Mouse (Mus musculus): ENCODE results near the gene Nsun7.
"Not testable (repeated sequence)": the region's sequence is repeated elsewhere in the genome, so short reads cannot be mapped to it uniquely, and the experiment has no call there.

The Nsun7 gene

DNA sequence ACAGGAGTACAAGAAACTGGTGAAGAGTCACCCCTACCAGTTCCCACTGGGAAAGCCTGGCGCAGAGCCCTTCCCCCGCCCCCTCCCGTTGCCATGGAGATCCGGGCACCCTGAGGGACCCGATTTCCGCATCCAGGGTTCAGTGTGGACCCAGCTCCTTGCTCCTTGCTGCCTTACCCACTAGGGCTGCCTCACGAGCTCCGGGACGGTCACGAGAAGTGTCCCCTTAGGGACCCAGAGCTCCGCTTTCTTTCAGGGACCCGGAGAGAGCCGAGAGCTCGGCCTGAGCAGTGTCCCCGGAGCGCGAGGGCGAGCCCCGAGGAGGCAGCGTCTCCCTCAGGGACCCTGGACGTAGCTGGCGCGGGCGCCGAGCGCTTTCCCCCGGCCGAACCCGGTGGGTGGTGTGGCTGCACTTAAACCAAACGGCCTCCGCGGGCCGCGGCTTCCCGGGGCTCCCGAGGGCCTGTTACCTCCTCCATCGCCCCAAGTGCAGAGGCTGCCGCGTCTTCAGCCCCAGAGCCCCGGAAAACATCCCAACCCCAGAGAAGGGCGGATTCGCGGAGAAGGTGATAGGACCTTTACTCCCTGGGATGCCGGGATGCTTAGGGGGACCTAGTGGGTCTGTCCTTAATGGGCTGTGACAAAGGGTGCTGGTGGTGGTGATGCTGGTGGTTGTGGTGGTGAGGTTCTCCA lies at the start of gene Nsun7:
Gene Nsun7 (plus strand): TSS at position 142 of the 693 bp plus-strand sequence.
- DNase-seq (ENCODE audit: low read depth): no peak

DNA sequence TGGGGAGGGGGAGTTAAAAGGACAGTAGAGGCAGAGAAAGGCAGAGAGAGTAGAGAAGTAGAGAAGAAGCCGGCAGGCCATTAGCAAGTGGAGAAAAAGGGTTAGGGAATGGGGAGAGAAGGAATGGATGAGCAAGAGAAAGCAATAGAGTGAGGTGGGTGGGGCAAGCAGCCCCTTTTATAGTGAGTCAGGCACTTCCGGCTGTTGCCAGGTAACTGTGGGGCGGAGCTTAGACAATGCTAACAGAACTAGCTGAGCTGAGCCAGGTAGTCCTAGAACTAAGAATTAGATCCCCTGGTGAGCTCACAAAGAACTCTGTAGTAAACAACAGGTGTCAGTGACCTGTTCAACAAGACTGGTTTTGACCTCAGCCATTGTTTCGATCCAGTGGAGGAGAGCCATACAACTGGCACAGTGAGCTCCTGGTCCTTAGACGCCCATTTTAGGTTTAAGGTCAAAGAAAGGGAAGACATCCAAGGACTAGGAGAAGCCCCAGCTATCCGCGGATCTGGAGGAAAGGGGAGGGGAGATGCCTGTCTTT lies 45.2 kb upstream of the Nsun7 start:
- no peak for DNase-seq (ENCODE audit: low read depth)

GRCm38 (mm10) chr5:66215569-66216277 lies 44.0 kb upstream of the Nsun7 start:
- DNase-seq (ENCODE audit: low read depth): no peak

- DNase-seq (ENCODE audit: low read depth): no peak
Measured at GRCm38 (mm10) chr5:66219692-66220091, 40.0 kb upstream of the Nsun7 start.

DNA sequence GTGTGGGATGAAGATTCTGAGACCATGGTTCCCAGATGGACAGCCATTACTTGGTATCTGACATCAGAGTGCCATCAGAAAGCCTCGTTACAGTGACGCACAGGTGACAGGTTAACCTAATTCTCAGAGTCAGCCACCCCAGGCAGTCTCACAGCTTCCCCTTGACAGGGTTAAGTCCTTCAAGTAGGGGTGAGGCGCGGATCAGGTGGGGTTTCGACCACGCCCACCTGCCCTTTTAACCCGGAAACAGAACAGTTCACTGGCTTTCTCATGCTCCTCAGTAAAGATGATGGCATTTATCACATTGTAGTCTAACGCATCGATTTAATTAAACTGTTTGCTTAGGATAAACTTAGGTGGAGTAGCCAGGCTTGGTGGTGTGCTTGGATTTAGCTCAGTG lies 39.1 kb upstream of the Nsun7 start:
- DNase-seq (ENCODE audit: low read depth): no peak

DNA sequence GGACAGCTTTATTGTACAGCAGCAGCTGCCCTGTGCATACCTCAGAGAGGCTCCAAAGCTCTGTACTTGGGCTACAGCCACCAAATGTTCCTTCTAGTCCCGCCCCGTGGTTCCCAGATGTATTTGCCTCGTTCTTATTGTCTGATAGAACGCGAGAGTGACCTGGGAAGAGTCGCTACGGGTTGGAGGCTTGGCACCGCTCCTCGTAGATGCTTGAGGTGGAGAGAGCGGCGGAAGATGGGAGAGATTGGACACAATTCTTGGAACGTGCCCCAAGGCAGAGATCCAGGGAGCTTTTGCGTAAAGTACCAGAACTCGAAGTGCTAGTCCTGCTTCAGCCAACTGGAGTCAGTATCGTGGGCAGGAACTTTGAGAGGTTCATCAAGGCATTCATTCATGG lies 36.8 kb upstream of the Nsun7 start:
- DNase-seq (ENCODE audit: low read depth): no peak

GRCm38 (mm10) chr5:66226526-66226925 lies 33.2 kb upstream of the Nsun7 start:
- DNase-seq (ENCODE audit: low read depth): no peak

DNA sequence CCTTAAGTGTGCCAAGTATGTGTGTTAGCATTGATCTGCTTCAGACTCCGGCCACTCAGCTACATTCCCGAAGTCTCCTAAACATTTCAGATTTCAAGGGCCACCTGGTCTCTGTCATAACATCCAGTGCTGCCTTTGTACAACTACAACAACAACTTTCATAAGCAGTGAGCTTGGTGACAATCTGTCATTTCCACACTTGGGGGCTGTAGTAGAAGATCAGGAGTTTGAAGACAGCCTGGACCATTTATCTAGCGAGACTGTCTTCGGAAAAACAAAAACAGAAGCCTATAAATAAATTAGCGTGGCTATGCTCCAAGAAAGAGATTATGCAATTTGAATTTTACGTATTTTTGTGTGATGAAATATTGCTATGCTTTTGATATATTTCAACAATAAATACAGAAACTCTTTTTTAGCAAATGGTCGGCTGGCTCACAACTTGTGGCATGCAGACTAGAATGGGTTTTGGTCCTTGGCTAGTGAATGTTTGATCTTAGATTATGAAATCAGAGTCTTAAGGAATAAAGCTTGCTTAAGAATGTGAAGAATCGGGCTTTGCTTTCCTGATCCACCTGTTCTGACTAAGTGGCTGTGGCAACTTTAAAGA lies 27.9 kb upstream of the Nsun7 start:
- DNase-seq (ENCODE audit: low read depth): no peak

- no peak for DNase-seq (ENCODE audit: low read depth)
Measured at GRCm38 (mm10) chr5:66232456-66232855, 27.2 kb upstream of the Nsun7 start.

DNA sequence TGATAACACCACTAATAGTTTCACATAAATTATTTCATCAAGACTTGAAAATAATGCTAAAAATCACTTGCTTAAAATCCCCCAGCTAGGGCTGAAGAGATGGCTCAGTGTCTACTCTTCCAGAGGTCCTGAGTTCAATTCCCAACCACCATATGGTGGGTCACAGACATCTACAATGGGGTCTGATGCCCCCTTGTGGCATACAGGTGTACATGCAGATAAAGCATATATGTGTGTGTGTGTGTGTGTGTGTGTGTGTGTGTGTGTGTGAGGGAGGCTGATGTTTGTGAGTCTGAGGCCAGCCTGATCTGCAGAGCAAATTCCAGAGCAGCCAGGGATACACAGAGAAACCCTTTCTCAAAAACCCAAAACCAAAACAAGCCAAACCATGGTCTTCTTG lies 17.8 kb upstream of the Nsun7 start:
- DNase-seq (ENCODE audit: low read depth): no peak

GRCm38 (mm10) chr5:66243467-66243866 lies 16.2 kb upstream of the Nsun7 start:
- no peak for DNase-seq (ENCODE audit: low read depth)

GRCm38 (mm10) chr5:66244043-66244660 lies 15.5 kb upstream of the Nsun7 start:
- DNase-seq (ENCODE audit: low read depth): no peak

- no peak for DNase-seq (ENCODE audit: low read depth)
Measured at GRCm38 (mm10) chr5:66245958-66246497, 13.7 kb upstream of the Nsun7 start.

DNA sequence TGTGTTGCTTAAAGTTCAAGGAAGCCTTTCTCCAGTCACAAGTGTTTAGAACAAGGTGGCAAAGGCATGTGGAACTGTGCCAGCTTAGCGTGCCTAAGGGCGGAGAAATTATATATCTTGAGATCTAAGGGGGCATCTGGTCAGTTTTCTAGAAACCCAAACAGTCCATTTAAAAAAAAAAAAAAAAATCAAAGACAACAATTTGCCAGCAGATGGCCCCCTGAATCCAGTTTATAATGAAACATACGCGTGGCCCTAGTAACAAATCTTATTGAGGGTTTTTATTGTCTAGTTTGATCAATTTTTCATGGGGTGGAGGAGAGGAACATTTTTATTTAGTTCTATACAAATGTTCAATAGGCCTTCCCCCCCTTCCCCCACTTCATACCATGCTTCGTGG lies 6.5 kb upstream of the Nsun7 start:
- DNase-seq (ENCODE audit: low read depth): no peak

GRCm38 (mm10) chr5:66255044-66255443 lies 4.7 kb upstream of the Nsun7 start:
- DNase-seq (ENCODE audit: low read depth): no peak

DNA sequence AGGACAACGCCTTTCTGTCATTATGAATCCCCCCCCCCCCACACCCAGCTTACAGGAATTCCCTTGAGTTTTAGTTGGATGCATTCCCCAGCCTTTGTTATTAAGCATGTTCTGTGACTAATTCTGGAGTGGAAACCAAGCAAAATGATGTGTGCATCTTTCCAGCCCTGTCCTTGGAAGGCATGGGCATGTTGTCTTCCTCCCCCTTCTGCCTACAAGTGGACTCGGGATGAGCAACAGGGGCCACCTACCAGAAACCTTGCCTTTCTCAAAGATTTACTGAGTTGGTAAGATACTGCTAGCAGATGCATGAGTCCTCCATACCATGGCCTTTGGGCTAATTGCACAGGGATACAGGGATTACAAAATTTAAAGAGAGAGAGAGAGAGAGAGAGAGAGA lies 697 bp upstream of the Nsun7 start:
- no peak for DNase-seq (ENCODE audit: low read depth)

DNA sequence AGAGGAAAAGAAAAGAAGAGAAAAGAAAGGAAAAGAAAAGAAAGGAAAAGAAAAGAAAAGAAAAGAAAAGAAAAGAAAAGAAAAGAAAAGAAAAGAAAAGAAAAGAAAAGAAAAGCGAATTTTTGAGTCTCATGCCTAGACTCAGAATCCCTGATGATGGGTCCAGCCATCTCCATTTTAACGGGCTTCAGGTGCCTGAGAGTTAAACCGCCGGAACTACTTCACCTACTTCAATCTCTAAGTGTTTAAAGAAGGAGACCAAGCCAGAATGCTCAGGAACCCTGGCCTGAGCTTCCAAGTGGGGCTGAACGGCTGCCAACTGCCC lies 304 bp upstream of the Nsun7 start:
- DNase-seq (ENCODE audit: low read depth): not testable (repeated sequence)

DNA sequence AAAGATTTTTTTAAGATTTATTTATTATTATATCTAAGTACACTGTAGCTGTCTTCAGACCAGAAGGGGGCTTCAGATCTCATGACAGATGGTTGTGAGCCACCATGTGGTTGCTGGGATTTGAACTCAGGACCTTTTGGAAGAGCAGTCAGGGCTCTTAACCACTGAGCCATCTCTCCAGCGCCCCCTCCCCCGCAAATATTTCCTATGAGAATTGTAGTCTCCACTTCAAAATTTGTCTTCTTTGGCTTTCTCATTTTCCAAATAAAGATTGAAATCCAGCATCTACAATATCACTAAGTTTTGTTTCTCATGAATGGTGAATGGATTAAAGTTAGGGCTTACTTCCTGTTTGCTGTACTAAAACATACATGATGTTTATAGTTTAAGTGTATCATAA lies 2.8 kb downstream of the Nsun7 start:
- DNase-seq (ENCODE audit: low read depth): no peak

GRCm38 (mm10) chr5:66263398-66263797 lies 3.7 kb downstream of the Nsun7 start:
- DNase-seq (ENCODE audit: low read depth): peak; percentile 29

- DNase-seq (ENCODE audit: low read depth): no peak
Measured at GRCm38 (mm10) chr5:66269616-66270015, 9.9 kb downstream of the Nsun7 start.

- no peak for DNase-seq (ENCODE audit: low read depth)
Measured at GRCm38 (mm10) chr5:66271141-66271540, 11.4 kb downstream of the Nsun7 start.

GRCm38 (mm10) chr5:66274417-66274816 lies 14.7 kb downstream of the Nsun7 start:
- no peak for DNase-seq (ENCODE audit: low read depth)

GRCm38 (mm10) chr5:66279650-66280049 lies 20.0 kb downstream of the Nsun7 start:
- DNase-seq (ENCODE audit: low read depth): no peak
